Mouse (Mus musculus) thymus, postnatal 25 days (tissue): Measurements from ENCODE around the gene Lst1.

Source experiments
- DNase-seq: peaks from one replicate; pipeline ENCODE4 v3.0.0; 2022

Gene Lst1

DNA sequence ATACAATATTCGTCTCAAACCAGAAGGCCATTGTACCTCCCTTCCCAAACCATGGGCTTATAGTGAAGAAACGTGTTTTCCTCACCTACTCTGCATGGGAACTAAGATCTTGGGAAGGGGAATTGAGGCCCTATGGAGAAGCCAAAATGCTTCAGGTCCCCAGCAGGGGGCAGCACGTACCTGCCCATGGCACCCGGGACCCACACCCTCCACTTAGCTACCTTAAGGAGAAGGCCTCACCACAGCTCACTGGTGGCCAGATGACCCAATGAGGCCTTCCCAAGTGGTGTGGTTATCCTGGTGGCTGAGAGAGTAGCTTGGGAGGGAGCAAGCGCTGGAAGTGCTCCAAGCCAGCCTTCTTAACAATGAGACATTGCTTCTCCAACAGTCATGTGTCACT is 9.7 kb downstream of the Lst1 start:
- peak; percentile 87 for DNase-seq

GRCm38 (mm10) chr17:35175968-35176367 is 12.3 kb downstream of the Lst1 start, which contains the start of gene Aif1:
Gene Aif1 (minus strand): TSS chr17:35176068.
- DNase-seq: no peak

GRCm38 (mm10) chr17:35175382-35175781 is 12.9 kb downstream of the Lst1 start:
- DNase-seq: no peak

DNA sequence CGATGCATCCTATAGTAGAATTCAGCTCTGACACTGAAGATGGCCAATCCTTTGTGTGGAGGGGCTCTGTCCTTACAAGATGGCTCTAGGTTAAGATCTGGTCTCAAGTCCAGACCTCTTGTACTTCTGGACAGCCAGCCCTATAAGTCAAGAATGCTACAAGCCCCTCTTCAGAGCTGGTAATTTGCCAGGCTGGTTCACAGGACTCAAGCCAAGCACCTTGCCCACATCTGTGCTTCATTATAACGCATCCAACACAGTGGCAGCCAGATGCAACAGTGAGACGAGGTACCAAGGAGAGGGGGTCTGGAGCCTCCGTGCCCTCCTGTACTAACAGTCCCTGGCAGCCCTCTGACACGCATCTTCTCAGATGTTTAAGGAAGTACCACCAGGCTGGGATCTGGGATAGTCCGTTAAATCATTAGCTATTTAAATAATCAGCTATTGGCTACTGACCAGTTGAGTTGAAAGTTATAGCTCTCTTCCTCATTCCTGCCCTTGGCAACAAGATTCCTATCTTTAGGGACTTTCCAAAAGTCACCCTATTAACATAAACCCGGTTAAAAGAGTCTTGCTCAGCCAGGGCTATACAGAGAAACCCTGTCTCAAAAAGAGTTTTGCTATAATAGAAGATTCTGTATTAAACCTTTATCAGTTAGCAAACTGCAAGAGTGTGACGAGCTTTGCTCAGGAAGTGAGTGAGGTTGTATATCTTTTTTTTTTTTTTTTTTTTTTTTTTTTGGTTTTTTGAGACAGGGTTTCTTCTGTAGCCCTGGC is 13.8 kb downstream of the Lst1 start:
- no peak for DNase-seq

GRCm38 (mm10) chr17:35173329-35173728 is 14.9 kb downstream of the Lst1 start:
- no peak for DNase-seq

DNA sequence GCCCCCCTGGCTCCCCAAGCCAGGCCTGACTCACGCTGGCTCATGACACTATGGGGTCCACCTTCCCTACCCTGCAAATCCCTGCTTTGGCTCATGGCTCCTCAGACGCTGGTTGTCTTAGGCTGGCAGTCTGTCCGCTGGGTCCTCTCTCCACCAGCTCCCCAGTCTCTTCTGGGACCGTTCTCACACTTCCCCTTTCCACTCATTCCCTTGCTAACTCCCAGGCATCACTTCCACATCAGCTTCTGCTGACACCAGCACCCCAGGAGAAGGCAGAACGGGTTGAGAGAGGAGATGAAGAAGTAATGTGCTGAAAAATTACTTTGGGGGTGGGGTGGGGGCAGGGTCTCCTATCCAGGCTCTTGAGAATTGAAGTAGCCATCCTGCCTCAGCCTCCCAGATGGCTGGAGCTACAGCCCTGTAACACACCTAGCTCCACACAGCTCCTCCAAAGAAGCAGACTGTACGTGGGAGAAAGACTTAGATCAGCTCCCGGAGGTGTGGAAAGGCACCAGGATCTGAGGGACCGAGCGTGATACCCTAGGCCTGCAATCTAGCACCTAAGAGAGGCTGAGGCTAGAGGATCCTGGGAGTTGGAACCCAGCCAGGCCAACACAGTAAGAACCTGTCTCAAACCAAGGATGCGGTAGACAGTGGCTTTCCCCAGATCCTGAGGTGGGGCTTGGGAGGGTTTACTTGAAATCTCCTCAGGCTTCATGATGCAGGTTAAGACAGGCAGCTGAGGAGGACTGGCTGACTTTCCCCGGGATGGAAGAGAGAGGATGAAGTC is 15.6 kb downstream of the Lst1 start:
- no peak for DNase-seq

GRCm38 (mm10) chr17:35168541-35169207 is 19.6 kb downstream of the Lst1 start:
- peak; percentile 37 for DNase-seq

- DNase-seq: no peak
These were observed 20.4 kb downstream of the Lst1 start for GRCm38 (mm10) chr17:35167794-35168193.

DNA sequence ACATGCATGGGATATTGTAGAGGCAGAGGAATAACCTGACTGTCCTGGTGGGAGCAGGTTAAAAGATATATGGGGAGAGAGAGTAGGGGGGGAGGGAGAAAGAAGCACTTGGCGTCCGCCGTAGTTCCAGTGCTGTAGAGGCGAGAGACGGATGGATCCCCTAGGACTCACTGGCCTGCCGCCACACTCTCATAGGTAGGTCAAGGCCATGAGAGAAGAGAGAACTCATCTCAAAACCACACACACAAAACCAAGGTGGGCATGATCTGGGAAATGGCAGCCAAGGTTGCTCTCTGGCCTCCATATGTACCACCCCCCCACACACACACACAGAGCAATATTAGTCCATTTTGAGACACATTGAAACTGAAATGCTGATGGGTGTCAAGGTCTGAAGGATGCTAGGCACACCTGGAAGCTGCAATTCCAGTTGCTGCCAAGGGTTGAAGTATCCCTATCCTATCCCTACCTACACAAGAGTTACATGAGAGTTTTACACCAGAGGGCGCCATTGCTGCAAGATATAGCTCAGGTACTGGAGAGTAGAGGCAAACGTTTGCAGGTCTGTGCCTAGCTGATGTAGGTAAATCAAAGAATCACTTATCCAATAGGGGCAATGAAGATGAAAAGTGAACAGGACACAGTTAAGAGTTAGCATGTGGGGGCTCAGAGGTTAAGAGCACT is 21.7 kb downstream of the Lst1 start:
- peak; percentile 76 for DNase-seq

- no peak for DNase-seq
These were observed 22.6 kb downstream of the Lst1 start for GRCm38 (mm10) chr17:35165451-35166155.

DNA sequence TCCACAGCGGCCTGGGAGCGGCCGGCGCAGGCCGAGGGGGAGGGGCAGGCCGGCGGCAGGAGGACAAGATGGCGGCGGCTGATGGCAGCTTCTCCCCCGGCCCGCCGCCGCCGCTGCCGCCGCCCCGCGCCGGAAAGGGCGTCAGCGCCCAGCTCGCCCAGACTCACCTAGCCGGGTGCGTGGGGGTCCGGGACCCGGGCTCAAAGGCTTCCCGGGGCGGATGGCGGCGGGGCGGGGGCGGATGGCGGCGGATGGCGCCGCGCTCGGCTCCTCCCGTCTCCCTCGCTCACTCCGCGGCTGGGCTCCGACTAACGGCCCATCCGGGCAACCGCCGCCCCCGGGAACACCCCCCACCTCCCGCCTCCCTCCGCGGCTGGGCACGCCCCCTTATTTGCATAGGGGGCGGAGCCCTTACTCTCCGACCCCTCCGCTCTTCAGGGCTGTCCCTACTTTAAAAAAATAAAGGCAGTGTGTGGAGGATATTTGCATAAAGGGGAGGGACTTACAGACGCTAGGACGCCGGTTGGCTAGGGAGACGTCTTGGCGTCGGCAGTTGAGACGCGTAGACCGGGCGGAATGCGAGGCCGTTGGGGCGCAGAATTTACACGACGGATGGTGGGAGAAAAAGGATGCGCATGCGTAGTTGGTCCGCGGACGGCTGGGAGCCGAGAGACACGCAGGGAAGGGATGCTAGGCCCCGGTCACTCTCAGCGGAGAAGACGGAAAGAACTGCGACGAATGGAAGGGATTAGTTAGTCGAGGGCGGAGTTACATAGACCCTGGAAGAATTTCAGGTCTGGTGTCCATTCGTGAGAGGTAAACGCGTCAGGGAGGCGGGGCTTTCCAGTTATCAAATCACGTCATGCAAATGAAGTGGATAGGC is 23.4 kb downstream of the Lst1 start, which contains the start of gene Prrc2a:
Gene Prrc2a (minus strand): TSS at position 330 of the 883 bp plus-strand sequence.
- DNase-seq: peak; percentile 96

- no peak for DNase-seq
These were observed 24.0 kb downstream of the Lst1 start for GRCm38 (mm10) chr17:35164218-35164567.

- no peak for DNase-seq
These were observed 24.7 kb downstream of the Lst1 start for GRCm38 (mm10) chr17:35163326-35164081.

GRCm38 (mm10) chr17:35162730-35163129 is 25.5 kb downstream of the Lst1 start:
- DNase-seq: no peak

- no peak for DNase-seq
These were observed 26.1 kb downstream of the Lst1 start for GRCm38 (mm10) chr17:35162121-35162520.

DNA sequence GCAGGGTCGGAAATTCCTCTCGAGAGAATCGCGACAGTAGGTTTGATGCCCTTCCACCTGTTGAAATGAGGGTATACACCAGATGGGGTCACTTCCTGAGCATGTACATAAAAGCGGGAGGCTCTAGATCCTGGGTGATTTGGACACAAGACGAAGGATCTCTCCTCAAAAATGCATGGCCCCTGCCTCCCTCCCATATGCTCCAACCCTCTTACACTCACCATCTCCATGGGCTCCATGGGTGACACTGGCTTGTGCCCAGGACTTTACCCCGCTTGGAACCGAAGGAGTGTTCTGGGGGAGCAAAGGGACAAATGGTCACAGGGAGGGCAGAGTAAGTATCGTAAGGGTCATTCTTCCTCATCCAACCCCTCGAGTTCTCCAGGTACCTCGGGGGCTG is 26.8 kb downstream of the Lst1 start:
- no peak for DNase-seq

DNA sequence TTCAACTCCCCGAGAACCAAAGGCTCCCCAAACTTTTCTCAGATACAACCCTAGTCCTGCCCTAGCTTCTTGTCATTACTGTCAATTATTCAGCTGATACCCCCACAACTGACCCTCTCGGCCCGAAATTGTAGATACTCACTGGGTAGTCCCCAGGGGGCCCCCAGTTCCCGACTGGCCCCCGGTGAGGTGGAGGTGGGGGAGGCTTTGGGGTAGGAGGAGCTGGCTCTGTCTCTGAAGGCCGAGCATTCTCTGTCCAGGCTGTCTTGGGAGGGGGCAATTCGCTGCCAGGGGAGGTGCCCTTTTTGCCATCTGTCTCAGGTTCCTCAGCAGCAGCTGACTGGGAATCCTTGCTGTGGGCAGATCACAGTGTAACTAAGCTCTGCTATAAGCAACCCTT is 28.6 kb downstream of the Lst1 start:
- DNase-seq: no peak

GRCm38 (mm10) chr17:35158850-35159593 is 29.2 kb downstream of the Lst1 start:
- no peak for DNase-seq

DNA sequence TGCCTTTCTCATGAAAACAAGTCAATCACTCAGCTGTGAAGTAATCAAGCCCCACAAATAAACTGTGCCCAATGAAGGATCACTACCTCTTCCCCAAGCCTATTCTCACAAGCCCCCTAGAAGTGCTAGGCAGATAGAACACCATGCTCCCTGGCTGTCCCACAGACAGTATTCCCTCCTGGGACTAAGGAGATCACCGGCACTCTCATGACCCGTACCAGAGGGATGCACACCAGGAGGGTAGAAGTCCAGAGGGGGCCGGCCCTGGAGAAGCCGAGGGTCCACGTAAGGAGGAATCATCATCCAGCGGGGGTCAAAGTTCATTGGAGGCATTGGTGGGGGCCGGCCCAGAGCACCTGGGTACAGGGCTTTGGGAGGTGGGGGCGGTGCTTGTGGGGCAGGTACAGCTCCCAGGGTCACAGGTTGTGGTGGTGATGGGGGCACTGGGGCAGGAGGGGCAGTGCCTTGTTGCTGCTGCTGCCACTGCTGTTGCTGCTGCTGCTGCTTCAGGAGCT is 30.5 kb downstream of the Lst1 start:
- no peak for DNase-seq

DNA sequence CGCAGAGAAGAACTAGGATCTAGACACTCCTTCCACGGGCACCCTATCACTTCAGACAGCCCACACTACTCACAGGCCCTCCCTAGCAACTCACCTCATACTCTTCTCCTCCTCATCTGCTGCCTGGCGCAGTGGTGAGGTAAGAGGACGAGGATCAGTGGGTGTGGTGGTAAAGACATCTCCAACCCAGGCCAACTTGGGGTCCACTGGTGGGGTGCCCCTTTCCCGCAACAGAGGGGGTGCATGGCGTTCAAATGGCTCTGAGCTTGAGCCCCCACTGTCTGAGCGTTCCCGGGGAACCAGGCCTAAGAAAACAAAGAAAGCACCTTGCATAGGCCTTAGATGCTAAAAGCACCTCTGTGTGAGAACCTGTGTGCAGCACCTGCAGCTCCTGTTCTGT is 31.0 kb downstream of the Lst1 start:
- DNase-seq: no peak
